Mouse (Mus musculus): ENCODE results near the gene Sarnp.
A peak's percentile ranks its signal among the peaks of the same experiment; 100 is the strongest.

The Sarnp gene

DNA sequence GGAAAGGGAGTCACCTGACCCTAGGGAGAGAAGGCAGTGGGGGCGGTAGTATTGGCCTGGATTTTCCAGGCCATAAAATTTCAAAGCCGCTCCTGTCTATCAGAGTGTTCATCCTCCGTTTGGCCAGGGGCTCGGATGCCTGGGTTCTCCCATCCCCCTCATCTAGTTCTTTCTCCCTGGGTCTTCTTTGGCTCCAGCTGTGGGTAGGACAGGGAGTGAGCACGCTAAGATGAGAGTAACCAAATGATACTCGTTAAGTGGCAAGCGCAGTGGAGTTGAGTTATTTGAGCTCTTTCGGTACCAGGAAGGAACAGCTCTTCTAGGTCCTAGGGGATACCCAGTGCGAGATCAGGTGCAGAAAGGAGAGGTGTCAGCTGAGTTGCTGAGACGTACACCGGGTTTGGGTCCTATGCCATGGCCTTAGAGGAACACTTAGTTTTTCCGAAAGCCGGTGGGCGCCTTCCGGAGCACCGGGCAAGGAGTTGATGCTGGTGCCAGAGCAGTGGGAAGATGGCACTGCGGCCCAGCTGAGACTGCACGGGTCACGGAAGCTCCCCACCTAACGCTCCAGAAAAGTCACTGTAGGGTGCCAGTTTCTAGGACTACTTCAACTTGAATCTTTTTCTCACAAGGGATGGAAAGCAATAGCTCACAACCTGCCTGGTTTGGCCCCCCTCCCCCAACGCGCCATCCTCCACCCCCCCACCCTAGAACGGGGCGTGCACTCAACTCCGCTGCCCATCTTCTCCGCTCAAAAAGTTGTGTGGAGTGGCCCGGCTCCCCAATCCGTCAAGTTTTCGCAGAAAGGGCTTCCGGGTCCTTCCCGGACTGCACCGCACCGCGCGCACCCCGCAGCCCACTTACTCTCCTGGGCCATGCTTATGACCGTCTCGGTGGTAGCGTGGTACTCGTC lies 73.5 kb downstream of the Sarnp start:
- DNase-seq (ENCODE audit: inconsistent ontology term): no peak

DNA sequence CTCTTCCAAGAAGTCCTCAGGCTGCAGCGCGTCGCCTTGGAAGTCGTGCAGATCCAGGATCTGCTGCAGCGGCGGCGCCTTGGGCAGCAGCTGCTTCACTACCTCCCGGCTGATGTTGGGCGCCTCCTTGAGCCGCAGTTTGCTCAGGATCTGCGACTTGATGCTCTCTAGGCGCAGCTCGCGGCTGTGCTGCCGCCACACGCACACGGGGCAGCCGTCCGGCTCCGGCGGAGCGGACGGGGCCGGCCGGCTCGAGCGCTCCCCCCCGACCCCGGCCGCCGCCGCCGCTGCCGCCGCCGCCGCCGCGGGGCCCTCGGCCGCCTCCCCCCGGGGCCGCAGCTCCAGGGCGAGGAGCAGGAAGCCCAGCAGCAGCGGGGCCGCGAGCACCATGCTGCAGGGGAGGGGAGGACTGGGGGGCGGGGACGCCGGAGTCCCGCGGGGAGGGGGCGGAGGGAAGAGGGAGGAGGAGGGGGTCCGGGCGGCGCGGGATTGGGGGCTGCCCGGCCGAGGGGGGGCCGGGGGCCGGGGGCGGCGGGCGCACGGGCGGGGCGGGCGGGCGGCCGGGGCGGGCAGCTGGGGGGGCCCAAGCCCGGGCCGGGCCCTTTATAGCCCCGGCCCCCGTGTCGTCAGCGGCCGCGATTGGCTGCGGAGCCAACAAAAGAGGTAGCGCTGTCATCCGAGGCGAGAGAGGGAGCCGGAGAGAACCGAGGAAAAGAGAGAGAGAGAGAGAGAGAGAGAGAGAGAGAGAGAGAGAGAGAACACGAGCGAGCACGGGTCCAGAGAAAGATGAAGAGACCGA lies 74.4 kb downstream of the Sarnp start, which contains the start of gene Gdf11:
Gene Gdf11 (minus strand): TSS at position 423 of the 799 bp plus-strand sequence.
- DNase-seq (ENCODE audit: inconsistent ontology term): peak; percentile 84

DNA sequence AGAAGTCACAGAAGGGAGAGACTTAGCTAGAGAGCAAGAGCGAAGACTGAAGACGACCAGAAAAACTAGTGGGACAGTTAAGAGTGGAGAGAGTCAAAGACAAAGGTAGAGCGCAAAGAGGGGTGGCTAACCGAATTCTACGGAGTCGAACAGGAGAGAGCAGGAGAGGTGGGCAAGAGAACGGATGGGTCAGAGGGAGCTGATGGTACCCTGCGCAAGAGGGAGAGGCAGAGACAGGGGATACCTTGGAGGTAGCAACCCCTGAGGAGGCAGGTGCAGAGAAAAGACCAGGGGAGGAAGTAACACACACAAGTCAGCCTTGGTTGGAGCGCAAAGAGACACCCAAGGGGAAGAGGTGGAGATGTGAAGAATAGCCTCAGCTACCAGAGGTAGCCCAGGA lies 75.1 kb downstream of the Sarnp start:
- no peak for DNase-seq (ENCODE audit: inconsistent ontology term)

DNA sequence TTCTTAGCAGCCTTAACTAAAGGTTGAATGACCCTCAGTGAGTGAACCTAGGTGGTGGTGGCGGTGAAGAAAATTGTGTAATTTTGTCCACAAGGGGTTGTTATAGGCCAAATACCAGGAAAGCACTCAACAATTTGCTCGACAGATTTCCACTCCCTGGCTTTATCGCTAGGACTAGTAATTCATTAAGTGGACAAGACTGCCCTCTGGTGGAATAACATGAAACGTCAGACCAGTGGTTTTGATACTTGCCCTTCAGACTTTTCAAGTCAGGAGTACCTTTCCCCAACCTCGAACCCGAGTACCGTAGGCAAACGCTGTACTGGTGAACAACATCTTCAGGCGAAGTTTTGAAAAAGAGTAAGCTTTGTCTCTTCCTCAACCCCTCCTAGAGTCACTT lies 78.3 kb downstream of the Sarnp start:
- DNase-seq (ENCODE audit: inconsistent ontology term): peak; percentile 84

DNA sequence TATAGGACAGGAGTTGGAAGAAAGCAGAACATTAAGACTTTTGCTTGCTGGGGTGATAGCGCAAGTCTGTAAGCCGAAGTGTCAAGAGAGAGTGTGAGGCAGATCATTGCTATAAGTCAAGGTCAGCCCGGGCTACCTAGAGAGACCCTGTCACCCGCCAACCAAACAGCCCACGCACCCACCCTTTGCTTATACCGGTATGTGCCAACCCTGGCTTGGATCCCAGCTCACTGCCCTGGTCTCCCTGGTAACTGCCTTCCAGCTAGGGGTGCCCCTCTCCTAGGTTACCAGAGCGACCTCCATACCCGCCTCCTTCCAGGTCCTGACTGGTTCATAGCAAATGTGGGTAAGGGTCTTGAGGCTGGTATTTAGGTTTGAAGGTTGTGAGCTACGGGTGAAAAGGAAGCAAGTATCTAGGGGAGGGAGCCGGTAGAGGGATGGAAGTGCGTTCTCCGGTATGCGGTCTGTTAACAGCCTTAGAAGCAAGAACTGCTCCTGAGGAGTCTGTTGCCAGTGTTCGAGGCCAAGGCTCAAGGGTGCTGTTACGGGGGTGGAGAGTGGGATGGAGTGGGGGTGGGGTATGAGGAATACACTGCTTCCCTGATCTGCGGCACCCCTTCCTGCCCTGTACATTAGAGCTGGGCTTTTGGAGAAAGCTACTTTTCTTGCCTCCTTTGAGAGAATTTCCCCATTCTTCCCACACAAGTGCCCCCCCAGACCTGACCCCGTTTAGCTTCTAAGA lies 79.0 kb downstream of the Sarnp start:
- DNase-seq (ENCODE audit: inconsistent ontology term): peak; percentile 43

DNA sequence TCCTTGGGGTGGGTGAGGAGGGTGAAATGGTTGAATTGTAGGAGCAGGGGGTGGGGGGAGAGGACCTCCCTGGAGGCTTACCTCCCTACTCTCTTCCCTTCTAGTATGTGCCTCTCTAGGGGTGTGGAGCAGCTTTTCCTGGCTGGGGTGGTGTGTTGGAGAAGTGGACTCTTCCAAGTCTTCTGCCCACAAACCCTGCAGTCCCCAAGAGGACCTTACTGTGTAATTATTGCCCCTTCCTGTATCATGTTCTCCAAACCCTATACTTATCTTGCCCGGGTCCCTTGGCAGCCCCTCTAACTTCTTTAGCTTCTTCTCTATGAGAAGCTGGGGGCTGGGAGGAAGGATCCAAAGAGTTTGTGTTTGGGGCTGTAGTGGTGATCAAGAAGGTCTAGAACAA lies 79.7 kb downstream of the Sarnp start:
- DNase-seq (ENCODE audit: inconsistent ontology term): no peak

DNA sequence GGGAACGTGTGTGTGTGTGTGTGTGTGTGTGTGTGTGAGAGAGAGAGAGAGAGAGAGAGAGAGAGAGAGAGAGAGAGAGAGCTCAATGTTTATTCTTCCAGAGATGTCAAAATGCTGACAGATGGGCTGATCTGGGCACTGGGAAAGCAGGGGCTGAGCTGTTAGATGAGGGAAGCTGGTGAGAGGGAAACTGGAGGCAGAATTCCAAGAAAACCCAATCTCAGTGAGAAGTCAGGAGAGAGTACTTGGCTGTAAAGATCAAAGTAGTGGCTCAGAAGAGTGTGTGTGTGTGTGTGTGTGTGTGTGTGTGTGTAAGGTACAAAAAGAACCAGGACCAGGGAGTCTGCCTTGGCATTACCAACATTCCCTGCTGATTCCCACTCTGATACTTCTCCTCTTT lies 80.4 kb downstream of the Sarnp start:
- no peak for DNase-seq (ENCODE audit: inconsistent ontology term)

DNA sequence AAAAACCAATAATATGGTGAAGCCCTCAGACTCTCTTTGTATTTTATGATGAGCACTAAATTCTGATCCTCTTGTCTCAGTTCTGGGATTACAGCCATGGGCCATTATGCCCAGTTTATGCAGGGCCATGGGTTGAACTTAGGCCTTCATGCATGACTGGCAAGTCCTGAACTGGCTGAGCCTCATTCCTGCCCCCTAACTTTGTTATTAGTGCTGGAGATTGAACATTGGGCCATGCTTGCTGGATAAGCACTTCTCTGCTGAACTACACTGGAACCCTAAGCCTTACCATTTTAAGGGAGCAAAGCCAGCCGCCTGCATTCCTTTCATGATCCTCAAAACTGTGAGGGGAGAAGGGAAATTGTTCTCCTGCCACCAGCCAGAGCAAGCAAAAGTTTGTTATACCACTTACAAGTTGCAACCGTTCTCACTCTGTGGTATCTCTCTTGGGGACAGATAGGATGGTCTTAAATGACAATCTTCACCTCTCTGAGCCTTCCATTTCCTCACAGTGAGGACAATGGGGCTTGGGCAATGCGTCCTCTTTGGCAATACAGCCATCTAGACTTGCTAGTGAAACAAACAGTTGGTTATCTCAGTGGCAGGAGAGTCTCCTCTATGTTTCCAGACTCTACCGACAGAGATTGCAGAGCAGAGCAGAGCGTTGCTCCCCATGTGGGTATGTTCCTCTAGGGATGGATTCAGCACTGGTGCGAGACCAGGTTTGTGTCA lies 82.8 kb downstream of the Sarnp start:
- no peak for DNase-seq (ENCODE audit: inconsistent ontology term)

DNA sequence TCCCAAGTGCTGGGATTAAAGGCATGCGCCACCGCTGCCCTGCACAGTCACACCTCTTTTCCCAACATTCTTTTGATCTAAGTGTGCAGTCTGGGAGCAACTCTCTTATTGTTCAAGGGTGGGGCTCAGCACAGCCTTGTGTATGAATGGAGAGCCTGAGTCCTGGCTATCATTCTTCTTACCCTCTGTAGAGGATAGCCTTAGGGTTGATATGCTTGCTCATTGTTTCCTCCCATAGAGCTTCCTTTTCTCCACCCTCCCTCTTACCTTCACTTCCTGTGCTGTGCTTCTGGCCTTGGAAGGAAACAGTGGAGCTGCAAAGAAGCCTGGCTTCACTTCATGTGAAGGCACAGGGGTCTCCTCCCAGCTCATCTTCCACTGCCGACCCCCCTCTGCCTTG lies 83.6 kb downstream of the Sarnp start, which contains the start of gene Cd63:
Gene Cd63 (plus strand): TSS at position 292 of the 400 bp plus-strand sequence.
- no peak for DNase-seq (ENCODE audit: inconsistent ontology term)

DNA sequence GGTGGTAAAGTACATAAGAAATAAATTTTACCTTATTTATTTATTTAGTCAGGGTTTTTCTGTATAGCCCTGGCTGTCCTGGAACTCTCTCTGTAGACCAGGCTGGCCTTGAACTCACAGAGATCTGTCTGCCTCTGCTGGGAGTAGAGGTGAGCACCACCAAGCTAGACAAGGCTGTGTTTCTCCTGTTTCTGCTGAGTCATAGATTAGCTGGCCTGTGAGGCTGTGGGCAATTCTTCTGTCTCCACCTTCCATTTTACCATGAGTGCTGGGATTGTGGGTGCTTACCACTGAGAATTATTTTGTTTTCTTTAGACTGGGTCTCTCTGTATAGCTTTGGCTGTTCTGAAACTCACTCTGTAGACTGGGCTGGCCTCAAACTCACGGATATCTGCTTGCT lies 84.3 kb downstream of the Sarnp start:
- no peak for DNase-seq (ENCODE audit: inconsistent ontology term)

DNA sequence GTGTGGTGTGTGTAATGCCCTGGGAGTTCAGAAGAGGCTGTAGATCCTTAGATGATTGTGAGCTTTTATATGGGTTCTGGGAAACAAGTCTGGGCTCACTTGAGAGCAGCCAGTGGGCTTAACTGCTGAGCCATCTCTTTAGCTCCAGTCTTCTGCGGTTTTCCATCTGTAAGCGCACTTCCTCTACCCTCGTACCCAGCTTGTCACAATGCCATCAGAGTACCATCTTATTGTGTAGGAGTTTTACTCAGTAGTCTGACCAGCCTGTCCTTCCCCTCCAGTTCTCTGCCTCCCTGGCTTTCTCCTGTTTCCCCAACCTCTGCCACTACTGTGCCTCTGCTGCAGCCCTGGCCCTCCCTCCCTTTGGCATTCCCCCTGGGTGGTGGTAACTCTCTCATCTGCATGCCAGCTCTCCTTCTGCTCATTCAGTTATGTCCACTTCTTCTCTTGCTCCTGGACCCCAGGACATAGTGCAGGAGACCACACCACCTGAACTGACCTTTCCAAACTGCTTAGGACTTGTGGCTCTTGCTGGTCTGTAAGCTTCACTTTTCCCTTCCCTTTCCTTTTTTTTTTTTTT lies 85.4 kb downstream of the Sarnp start:
- no peak for DNase-seq (ENCODE audit: inconsistent ontology term)

DNA sequence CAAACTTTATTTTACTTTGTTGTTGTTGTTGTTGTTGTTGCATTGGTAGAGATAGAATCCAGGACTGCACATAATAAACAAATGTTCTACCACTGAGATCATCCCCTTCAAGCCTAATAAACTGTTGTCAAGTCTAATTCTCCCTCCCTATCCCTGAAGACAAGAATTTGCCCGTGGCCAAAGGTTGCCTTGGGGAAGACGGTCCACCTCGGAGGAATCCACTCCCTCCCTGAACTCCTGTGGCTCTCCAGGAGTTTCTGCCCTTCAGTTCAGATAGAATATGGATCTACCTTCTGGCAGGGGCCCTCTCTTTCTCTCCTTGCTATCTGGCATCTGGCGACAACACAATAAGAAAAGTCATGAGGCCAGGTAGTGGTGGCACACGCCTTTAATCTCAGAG lies 87.7 kb downstream of the Sarnp start:
- no peak for DNase-seq (ENCODE audit: inconsistent ontology term)

DNA sequence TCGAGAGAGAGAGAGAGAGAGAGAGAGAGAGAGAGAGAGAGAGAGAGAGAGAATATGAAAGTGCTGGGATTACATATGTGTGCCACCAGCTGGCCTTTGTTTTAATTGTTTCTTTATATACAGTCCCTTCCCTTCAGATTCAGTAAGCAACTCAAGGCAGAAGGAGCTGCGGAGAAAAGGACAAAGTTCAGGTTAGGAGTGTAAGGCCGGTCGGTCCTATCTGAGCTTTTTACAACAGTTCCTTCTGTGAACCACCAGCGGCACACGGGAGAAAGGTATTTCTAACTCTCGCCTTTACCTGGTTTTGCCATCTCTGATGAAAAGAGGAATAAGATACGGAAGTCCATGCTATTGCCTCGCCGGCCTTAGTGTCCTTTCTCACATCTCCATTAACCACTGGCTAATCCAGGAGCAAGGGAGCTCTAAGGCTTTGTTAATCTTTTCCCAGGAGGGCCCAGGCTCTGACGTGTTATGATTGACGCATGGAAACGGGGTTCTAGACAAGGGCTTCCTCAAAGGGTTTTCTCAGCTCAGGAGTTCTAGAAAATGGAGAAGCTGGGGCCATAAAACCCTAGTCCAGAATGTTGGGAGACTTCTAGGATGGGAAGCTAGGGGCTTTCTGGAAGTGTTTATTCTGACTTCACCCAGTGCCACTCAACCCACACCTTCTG lies 91.8 kb downstream of the Sarnp start:
- DNase-seq (ENCODE audit: inconsistent ontology term): no peak

DNA sequence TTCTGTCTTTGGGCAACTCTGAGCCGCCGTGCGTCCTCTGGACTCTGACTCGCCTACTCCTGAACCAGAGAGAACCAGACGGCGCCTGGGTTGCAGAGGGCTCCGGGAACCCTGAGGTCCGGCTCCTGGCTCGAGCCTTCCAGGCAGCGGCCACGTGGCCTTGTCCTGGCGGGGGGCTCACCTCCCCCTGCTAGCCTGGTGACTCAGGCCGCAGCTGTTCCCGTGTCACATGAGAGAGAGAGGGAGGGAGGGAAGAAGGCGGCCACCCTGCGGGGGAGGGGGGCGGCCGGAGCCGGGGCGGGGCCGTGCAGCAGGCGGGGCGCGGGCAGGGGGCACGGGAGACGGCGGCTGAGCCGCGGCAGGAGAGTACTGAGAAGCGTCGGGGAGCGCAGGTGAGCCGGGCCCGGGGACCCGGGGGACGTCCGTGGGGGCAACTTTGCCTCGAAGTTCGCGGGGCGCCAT lies 92.5 kb downstream of the Sarnp start:
- DNase-seq (ENCODE audit: inconsistent ontology term): peak; percentile 95

DNA sequence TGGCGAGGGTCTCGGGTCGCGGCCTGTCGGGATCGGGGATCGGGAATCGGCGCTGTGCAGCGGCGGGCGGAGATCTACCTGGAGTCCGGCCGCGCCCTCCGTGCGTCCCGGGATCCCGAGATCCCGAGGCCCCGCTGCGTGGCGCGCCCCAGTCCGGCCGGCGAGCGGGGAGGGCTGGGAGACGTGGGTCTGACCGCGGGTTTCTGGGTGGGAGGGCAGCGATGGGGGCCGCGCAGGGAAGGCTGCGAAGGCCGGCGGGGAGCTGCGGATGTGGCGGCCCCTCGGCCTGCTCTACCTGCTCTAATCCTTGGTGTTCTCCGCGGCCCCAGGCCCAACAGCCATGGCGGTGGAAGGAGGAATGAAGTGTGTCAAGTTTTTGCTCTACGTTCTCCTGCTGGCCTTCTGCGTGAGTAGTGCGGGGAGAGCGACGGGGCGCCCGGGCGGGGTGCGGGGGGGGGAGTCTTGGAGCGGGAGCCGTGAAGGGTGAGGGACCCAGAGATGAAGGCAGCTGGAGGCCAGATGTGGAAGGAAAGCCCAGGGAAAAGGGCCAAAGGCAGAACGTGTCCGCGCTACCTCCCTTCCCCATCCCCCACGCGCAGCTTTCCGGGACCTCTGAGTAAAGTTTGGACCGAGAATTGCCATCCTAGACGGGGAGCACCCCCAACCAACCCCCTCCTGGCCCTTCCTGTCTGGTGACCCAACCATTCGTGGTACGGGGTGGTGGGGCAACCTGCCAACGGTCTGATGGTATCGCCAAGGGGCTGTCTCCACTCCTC lies 93.1 kb downstream of the Sarnp start:
- peak; percentile 84 for DNase-seq (ENCODE audit: inconsistent ontology term)

DNA sequence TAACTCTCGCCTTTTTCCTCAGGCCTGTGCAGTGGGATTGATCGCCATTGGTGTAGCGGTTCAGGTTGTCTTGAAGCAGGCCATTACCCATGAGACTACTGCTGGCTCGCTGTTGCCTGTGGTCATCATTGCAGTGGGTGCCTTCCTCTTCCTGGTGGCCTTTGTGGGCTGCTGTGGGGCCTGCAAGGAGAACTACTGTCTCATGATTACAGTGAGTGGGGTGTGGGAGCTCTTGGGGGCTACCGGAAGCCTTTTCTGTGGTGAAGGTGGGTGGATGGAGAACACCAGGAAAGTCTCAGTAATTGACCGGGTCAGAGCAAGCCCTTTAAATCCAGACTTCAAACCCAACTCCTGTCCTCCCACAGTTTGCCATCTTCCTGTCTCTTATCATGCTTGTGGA lies 94.3 kb downstream of the Sarnp start:
- no peak for DNase-seq (ENCODE audit: inconsistent ontology term)

DNA sequence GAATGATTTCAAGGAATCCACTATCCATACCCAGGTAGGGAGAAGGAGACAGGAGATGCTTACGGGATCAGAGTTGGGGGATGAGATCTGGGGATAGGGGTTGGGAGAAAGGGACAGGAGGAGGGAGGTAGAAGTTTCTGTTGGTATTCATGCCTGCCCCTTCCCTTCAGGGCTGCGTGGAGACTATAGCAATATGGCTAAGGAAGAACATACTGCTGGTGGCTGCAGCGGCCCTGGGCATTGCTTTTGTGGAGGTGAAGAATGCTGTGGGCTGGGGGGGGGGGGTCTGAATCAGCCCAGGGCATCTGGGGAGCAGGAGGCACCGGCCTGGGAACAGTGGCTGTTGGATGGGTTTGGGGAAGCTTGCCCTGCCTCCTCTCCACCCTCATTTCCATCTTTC lies 95.1 kb downstream of the Sarnp start:
- no peak for DNase-seq (ENCODE audit: inconsistent ontology term)

DNA sequence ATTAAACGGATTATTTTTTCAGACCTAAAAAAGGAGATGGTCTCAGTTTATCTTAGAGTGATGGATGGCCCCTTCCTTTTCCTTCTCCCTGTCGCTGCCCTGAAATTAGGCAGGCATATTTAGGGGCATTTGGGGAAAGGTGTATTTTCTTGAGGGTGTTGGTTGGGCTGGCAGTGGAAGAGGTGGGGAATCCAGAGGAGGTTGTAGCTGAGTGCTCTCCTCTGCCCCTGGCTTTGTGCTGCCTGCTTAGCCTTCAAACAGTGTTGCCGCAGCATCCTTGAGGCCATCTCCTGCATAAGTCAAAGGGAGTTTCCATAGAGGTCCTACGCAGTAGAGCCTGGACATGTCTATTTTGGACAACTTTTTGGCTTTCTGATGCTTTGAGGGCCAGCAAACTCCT lies 95.7 kb downstream of the Sarnp start:
- DNase-seq (ENCODE audit: inconsistent ontology term): no peak

DNA sequence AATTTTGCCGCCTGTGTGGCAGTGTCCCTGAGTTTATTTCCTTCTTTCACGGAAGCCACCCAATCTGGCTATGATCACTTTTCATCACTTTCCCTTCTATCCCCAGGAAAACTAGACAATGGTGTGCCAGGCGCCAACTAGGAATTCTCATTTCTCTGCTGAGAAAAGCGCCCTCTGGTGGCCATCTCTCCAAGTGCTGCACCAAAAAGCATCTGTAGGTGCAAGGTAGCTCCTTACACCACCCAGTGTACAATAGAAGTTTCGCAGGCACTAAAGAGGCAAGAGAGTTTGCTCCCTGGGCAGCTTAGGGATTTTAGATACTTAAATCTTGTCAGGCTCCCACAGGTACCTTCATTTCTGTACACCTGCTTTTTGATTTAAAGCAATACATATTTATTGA lies 96.1 kb downstream of the Sarnp start:
- DNase-seq (ENCODE audit: inconsistent ontology term): peak; percentile 77

DNA sequence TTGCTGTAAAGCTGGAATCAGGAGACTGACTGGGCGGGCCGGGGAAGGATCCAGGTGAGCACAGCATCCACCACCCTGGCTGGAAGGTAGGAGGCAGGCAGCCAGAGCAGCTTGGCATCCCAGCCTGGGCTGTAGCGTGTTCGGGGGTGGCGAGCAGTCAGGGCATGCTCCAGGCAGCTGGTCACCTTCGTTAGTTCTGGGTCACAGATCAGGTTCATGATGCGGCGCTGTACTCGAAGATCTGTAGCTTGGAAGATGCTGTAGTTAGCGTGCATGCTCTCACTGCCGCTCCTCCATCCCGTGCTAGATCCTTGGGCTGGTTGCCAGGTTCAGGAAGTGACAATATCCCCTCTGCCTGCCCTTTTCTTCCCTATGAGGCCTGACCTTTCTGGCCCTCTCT lies 96.6 kb downstream of the Sarnp start:
- DNase-seq (ENCODE audit: inconsistent ontology term): no peak

Data from Muller cell, postnatal 12 days (primary cell).